Mouse (Mus musculus): ENCODE results near the gene Snhg11. TPM values are rescaled to one million over a fixed set of nuclear protein-coding genes. Genes with fewer than 3 reads are reported as not detected.
"Not testable (repeated sequence)": the region's sequence is repeated elsewhere in the genome, so short reads cannot be mapped to it uniquely, and the experiment has no call there.

The Snhg11 gene
- total RNA-seq, 4 experiments from 2014 or later: 0.15 to 0.39 (median 0.26) TPM

DNA sequence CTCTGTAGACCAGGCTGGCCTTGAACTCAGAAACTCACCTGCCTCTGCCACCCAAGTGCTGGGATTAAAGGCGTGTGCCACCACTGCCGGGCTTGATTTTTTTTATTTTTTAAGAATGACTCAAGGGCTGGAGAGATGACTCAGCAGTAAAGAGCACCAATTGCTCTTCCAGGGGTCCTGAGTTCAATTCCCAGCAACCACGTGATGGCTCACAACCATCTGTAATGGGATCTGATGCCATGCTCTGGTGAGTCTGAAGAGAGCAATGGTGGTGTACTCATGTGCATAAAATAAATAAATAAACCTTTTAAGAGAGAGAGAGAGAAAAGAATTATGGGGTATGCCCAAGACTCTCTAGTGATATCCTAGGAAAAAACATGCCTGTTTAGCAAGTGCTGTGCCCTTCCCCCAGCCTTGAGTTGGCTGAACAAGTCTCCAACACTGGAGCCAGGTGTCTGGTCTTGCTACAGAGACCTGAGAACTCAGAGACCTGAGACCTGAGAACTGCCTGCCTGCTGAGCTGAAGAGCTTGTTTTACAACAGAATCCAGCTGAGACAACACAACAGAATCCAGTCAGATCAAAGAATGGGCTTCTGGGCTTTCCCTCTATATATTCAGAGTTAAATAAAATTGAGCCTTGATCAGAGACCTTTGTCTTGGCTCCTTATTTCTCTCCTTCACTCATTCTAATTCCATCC lies 5.8 kb upstream of the Snhg11 start:
- no peak for DNase-seq (ENCODE audit: low spot score in 2 of 2)

DNA sequence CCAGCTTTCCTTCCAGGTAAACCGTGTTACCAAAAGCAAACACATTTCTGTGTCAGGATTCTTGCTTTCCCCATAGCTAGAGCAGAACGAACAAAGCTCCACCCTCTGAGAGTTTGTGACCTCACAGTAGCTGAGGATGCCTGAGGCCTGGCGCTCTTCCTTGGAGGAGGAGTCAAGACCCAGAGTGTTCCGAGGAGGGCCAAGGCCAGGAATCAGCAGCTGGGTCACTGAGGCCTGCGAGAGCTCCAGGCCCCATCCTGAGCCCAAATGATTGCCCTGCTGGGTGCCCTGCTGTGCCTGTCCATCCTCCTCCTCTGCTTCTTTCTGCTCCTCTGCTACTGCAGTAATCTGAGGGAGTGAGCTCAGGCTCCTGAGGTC lies 5.3 kb upstream of the Snhg11 start:
- no peak for DNase-seq (ENCODE audit: low spot score in 2 of 2)

DNA sequence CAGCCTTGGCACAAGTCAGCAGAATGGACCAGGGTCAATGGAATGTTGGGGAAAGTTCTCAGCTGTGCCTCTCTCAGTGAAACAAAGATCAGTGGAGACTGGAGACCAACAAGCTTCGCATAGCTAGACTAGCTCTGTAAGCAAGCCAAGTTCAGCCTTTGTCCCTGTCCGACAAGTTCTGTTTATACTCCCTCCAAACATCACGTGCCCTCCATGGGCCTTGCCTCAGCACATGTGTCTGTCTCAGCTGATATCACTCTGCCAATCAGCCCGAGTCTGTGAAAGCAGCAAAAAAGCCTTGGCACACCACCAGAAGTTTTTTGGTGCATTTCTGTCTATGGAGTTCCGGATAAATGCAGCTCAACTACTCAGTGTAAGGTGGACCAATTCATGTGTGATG lies 2.4 kb upstream of the Snhg11 start:
- DNase-seq (ENCODE audit: low spot score in 2 of 2): no peak

DNA sequence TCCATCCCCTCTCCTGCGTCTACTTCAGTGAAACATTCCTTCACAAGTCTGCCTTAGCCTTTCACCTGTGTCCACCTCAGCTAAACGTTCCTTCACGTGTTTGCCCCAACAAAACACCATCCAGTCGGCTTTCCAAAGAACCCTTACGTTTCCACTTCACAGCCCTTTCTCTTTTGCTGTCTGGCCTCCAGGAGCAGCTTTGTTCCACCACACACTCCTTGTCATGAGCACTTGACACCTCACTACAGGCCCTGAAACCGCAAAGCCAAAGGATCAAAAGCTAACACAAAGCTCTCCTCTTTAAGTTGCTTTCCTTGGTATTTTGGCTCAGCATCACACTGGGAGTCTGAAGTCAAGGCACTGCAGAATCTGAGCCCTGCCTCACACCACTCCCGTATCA lies 1.9 kb upstream of the Snhg11 start:
- DNase-seq (ENCODE audit: low spot score in 2 of 2): no peak

DNA sequence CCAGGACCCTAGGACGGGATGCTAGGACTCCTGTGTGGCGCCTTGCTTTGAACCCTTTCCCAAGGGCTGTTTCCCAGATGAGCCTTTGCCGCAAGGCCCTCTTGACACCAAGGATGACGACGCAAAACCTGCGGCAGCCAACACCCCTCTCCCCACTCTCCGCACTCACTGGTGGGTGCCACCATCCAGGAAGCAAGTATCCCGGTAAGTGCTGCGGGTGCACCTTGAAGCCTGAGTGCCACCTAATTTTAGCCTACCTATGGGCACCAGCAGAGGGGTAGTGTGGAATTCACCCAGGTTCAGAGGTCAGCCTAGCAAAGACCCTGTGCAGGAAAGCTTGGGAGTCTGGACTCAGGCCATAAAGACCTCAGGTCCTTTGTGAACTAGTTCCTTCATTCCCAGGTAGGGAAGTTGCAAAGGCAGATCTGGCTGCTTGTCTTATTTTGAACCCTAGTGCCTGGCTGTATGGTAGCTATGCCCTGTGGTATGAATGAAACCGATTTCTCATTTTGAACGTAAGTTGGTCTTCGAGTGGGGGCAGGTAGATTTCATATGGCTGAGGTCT lies 767 bp downstream of the Snhg11 start:
- no peak for DNase-seq (ENCODE audit: low spot score in 2 of 2)

DNA sequence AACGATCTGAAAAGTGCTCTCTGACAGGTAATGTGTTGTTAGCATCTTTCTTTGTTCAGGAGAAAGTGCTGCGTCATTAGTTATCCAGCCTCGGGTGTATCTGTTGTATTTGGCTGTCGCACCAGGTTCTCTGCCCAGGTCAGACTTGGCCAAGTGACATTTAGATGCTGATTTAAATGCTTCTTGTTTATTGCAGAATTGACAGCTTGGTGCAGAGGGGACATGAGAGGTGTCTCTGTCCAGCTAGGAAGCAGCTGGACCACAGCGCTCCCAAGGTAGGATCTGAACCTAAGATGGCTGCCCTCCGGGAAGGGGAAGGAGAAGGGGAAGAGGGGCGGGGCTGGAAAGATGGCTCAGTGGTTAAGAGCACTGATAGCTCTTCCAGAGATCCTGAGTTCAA lies 1.4 kb downstream of the Snhg11 start:
- no peak for DNase-seq (ENCODE audit: low spot score in 2 of 2)

DNA sequence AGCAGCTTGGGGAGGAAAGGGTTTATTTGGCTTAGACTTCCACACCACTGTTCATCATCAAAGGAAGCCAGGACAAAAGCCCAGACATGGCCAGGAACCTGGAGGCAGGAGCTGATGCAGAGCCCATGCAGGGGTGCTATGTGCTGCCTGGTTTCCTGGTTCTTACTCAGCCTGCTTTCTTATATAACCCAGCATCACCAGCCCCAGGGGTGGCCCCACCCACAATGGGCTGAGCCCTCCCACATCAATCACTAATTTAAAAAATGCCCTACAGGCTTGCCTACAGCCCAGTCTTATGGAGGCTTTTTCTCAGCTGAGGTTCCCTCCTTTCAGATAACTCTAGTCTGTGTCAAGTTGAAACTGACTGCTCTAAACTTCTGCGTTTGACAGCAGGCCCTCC lies 2.4 kb downstream of the Snhg11 start:
- no peak for DNase-seq (ENCODE audit: low spot score in 2 of 2)

DNA sequence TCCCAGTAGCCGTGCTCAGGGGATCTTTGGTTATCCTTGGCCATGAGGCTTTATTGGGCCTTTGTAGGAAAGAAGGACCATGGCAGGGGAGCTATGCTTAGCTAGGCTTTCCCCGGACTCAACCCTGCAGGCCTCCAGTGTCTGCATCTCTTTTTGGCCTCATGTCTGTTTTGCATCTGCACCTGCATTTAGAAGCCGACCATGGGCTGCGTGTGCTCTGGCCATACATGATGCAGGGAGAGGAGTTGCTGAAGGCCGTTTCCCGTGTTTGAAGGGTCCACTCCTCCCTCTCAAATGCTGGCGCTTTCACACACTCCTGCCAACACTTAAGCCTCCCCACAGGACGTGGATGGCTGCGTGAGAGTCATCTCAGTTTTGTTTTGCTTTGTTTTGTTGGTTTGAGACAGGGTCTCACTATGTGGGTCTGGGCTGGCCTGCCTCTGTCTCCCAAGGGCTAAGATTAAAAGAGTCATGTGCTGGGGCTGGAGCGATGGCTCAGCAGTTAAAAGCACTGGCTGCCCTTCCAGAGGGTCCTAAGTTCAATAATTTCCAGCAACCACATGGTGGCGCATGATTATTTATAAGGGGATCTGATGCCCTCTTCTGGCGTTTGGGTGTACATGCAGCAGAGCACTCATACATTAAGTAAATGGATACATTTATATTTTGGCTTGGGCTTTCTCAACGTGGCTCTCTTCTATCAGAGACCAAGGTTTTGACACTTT lies 4.1 kb downstream of the Snhg11 start:
- DNase-seq (ENCODE audit: low spot score in 2 of 2): no peak

DNA sequence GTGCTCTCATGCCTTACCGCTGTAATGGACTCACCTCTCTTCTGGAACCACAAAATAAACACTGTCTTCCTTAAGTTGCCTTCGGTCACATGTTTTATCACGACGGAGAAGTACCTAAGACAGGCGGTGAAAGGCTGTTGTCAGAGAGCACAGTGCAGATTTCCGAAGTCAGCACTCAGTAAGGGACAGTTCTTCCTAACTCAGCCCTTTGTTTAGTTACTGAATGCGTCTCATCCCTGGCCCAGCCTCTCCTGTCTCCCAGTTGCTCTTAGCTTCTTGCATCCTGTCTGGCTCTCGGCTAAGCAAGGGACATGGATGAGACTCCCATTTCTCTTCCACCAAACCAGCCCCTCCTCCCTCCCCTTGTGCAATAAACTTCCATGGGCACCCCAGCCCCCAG lies 10.6 kb downstream of the Snhg11 start:
- DNase-seq (ENCODE audit: low spot score in 2 of 2): no peak

DNA sequence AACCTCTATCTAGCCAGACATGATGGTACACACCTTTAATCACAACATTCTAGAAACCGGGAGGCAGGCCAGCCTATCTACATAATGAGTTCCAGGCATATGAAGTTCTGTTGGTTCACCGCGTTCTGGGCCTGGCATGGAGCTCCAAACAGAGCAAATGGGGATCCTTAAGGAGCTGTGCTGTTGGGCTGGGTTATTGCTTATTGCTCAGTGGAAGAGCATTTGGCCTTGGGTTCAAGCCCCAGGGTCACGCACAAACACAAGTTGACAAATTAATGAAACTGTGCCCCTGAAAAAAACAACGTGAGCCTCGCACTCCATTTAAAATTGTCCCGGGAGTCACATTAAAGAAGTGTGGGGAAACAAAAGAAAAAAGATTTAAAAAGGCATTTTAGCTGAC lies 14.0 kb downstream of the Snhg11 start:
- no peak for DNase-seq (ENCODE audit: low spot score in 2 of 2)

DNA sequence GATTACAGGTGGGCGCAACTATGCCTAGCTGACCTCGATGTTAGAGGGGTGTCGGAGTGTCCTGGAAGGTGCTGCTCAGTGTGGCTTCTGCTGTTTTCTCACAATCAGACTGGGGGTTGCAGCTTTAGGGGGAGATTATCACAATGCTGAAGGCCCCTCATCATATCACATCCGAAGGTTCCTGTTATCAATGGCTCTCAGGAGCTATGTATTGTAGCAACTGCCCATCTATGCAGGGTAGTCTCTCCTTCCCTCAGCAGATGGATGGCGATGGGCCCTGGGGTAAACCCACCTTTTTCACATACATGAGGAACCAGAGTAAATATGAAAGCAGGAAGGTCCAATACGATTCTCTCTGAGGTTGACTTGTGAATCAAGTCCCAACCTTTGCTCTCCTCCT lies 20.9 kb downstream of the Snhg11 start:
- DNase-seq (ENCODE audit: low spot score in 2 of 2): no peak

DNA sequence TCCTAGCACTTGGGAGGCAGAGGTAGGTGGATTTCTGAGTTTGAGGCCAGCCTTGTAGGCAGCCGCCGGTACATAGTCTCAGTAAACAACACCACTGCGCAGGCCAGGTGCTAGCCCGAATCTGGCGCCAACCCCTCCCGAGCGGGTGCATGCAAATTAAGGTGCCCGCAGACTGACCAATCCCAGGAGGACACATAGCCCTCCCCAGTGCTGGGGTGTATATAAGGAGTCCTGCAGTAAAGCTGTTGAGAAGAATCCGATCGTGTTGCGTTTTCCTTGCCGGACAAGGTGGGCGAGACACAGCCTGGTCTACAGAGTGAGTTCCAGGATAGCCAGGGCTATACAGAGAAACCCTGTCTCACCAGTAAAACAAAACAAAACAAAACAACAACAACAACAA lies 21.7 kb downstream of the Snhg11 start:
- DNase-seq (ENCODE audit: low spot score in 2 of 2): not testable (repeated sequence)

DNA sequence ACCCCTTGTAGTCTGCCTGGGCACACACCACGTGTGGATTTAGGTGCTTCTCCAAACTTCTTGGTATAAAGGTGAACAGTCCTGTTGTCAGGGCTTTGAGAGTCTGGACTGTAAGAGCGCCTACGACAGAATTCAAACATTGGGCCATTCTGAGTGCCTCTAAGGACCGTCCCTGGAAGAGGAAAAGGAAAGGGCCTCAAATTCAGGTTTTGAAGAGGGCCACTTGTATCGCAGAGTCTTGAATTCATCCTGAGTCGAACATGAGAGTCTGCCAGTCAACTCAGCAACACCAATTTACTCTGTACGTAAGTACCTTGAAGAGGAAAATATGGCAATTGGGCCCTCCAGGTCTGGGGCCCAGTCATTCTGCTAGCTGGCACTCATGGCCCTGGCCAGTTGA lies 27.5 kb downstream of the Snhg11 start:
- DNase-seq (ENCODE audit: low spot score in 2 of 2): no peak

DNA sequence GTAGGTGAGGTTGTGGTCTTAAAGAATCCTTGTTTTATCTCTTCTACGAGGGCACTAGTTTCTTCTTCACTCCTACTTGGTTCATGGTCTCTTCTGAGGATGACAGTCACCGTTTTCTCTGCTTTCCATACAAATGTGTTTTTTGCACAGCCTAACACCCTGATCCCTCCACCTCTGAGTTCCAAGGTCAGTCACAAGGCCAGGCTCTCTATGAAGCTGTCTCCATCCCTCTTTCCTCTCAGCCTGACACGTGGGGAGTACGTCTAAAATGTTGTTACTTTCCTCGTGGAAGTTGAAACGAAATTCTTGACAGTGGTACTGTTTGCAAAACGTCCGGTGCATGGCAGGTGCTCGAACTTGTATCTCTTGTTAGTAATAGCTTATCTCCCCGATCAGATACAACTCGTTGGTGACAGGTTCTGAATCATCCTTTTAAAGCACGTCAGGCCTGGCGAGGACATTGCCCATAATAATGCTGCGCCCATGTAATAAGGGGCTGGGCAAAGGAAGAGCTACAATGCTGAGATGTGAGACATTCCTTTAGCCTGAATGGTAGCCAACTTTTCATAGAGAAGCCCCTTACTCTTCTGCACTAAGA lies 33.7 kb downstream of the Snhg11 start:
- DNase-seq (ENCODE audit: low spot score in 2 of 2): no peak

DNA sequence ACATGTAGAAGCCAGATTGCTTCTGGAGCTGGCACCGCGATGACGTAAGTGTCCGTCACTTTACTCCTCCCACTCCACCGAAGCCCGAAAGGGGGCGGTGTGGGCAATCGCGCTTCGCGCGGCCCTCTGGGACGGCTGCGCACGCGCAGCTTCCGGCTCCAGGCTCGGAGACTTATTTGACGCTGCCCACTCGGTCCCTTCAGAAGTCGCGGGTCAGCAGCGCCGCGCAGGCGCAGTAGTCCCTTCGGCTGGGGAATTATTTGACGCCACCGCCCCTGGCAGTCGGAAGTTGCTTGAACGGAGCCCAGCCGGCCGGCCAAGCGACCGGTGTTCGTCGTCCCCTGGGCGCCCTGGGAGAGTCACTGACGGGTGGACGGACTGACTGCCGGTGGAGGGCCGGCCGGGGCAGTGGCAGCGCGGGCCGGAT lies 34.2 kb downstream of the Snhg11 start, which contains the start of gene Ralgapb:
Gene Ralgapb (plus strand): TSS at position 254 of the 427 bp plus-strand sequence.
- peak; percentile 96 to 98 for DNase-seq (ENCODE audit: low spot score in 2 of 2)

DNA sequence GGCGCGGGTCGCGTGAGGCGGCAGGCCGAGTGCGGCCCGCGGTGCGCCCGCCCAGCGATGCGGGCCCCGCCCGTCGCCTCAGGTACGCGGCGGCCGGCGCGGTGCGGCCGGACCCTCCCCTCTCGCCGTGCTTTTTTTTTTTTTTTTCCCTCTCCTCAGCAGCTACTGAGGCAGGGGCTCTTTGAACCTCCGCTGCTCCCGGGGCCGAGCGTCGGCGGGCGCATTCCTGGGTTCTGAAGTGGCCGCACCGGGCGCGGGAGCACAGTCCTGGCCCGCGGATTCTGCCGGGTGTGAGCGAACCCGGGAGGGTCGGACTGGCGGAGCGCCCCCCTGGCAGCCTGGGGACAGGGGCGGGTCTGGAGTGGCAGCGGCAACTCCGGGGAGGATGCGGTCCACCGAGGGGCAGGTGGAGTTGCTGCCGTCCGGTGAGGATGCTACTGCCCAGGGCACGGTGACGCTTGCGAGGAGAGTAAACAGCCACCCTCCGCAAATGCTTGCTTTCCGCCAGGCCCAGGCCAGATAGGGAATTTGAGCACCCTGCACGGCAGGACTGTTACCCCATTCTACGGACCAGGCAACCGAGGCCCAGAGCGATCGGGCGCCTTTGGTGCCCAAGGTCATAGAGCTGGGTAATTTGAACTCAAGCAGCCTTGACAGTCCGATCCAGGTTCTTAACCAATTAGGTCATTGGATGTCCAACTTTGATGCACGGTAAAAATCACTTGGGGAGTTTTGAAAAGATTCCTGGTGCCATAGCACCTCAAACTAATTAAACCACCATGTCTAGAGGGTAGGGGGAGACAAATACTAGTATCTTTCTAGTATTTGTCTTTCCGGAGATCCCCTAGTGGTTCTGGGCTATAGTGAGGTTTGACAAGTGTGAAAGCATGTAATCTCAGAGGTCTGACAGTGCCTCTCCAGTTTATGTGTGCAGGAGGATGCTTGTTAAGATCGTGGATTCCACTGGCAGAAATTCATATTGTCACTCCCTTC lies 34.9 kb downstream of the Snhg11 start:
- DNase-seq (ENCODE audit: low spot score in 2 of 2): peak; percentile 18 to 26

DNA sequence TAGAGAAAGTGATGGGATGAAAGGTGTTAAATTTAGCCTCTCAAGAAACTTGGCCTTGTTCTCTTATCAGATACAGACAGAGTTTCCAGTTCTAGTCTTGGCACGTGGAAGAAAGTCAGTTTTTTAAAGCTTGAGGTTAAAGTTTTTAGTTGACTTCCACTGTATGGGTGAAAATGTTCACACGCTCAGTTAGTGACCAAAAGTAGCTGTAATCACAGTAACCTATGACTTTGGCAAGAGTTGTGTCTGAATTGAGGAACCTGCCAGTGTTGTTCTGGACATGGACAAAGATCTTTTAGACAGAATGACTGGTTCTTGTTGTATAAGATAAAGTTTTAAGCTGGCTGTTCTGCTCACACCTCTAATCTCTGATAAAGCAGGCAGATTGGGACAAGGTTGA lies 37.8 kb downstream of the Snhg11 start:
- DNase-seq (ENCODE audit: low spot score in 2 of 2): no peak

DNA sequence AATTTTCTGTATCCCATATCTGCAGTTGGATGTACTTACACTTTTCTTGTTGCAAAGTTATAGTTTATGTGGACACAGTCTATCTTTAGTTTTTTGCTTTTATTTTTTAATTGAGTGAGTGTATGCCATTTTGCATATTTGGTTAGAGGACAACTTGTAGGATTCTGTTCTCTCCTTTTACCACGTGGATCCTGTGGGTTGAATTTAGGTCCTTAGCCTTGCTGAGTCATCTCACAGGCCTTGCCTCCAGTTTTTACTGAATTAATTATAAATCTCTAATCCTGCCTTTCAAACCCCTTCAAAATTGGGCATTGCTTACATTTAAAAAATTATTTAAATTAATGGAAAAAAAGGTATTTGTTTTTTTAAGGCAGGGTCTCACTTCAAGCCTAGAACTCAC lies 40.4 kb downstream of the Snhg11 start:
- no peak for DNase-seq (ENCODE audit: low spot score in 2 of 2)

DNA sequence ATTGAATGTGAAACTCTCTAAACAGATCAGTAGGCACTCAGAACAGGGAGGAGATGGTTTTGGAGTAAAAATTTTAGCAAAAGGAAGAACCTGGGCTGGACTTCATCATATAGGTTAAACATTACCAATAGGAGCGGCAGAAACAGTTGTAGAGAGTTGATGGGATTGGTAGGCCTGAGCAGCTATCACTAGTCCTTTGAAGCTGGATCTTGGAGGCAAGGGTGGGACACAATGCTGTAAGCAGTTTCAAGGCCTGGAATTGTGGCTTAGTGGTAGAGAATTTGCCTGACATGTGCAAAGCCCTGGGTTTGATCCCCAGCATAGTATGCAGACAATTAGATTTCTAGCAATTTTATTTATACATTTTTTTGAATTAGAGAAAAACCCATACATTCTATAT lies 43.2 kb downstream of the Snhg11 start:
- no peak for DNase-seq (ENCODE audit: low spot score in 2 of 2)

Data from gastrocnemius, adult 8-10 months (tissue).